Comparison of ENCODE assay signal across 25 mouse cellular contexts in genomic region chr11:83282084-83282483, GRCm38 (mm10). TPM values are rescaled to one million over a fixed set of nuclear protein-coding genes. Genes with fewer than 3 reads are reported as not detected.
"Had no signal": no experiment of that assay in that cellular context is flagged by ENCODE, and none has a peak within 500 bp of the region (broad histone marks: within the 10 kb centered on the region; RNA-seq: fewer than 3 reads in every experiment).

No protein-coding gene starts in this region.

- ATAC-seq: intestine, embryonic 15.5 days; midbrain, embryonic 13.5 days; midbrain, embryonic 16.5 days had no signal

- H3K36me3 ChIP-seq: intestine, embryonic 15.5 days; kidney, embryonic 15.5 days; lung, embryonic 15.5 days; midbrain, embryonic 10.5 days; midbrain, embryonic 13.5 days; neural tube, embryonic 13.5 days; stomach, embryonic 15.5 days had no signal

- H3K9ac ChIP-seq: intestine, embryonic 15.5 days; kidney, embryonic 15.5 days; lung, embryonic 15.5 days; midbrain, embryonic 13.5 days; neural tube, embryonic 13.5 days; stomach, embryonic 15.5 days had no signal

- DNase-seq: kidney, adult 11 months; kidney, adult 8-10 months; kidney, postnatal 14 days; kidney, postnatal 4 days; layer of hippocampus, adult 9-11 months; lung, adult 18-20 months; lung, postnatal 10 days; lung, postnatal 36 days; retina, postnatal 1 day; right cerebral cortex, postnatal 25 days; spleen, adult 18-20 months; thymus, postnatal 25 days had no signal

- H3K9me3 ChIP-seq: intestine, embryonic 15.5 days; kidney, embryonic 15.5 days; lung, embryonic 15.5 days; midbrain, embryonic 10.5 days; midbrain, embryonic 13.5 days; neural tube, embryonic 13.5 days; stomach, embryonic 15.5 days had no signal

- H3K27me3 ChIP-seq: intestine, embryonic 15.5 days; kidney, embryonic 15.5 days; lung, embryonic 15.5 days; midbrain, embryonic 13.5 days; neural tube, embryonic 13.5 days; stomach, embryonic 15.5 days had no signal

- H3K4me3 ChIP-seq: intestine, embryonic 15.5 days; kidney, embryonic 15.5 days; layer of hippocampus, adult 2 months; lung, embryonic 15.5 days; midbrain, embryonic 10.5 days; midbrain, embryonic 13.5 days; myocyte; neural tube, embryonic 13.5 days; stomach, embryonic 15.5 days had no signal

- H3K4me2 ChIP-seq: intestine, embryonic 15.5 days; kidney, embryonic 15.5 days; lung, embryonic 15.5 days; midbrain, embryonic 13.5 days; neural tube, embryonic 13.5 days; stomach, embryonic 15.5 days had no signal

- H3K27ac ChIP-seq: intestine, embryonic 15.5 days; kidney, embryonic 15.5 days; layer of hippocampus, adult 2 months; lung, embryonic 15.5 days; midbrain, embryonic 10.5 days; midbrain, embryonic 13.5 days; neural tube, embryonic 13.5 days; stomach, embryonic 15.5 days had no signal

- H3K4me1 ChIP-seq: intestine, embryonic 15.5 days; kidney, embryonic 15.5 days; lung, embryonic 15.5 days; midbrain, embryonic 10.5 days; midbrain, embryonic 13.5 days; neural tube, embryonic 13.5 days; stomach, embryonic 15.5 days had no signal

RNA-seq across cellular contexts. Expression of gene Slfn14, which starts 4.4 kb away (rescaled TPM):
- total RNA-seq: layer of hippocampus, adult 2 months; layer of hippocampus, postnatal 25 days; left cerebral cortex, postnatal 36 days had no signal
- polyA plus RNA-seq: midbrain, embryonic 16.5 days; neural tube, embryonic 13.5 days; thymus, postnatal 0 days had no signal
